Mouse (Mus musculus) cerebral cortex, adult 2 months (tissue): Measurements from ENCODE around the gene Pik3r3.

Experiments used
- WGBS: fragments of 180-500 bp; shearing (Covaris S2); methylation state at CpG from one replicate; pipeline ENCODE4 v1.1.7; 2018; 5-methylcytosine and 5-hydroxymethylcytosine counted together

Pik3r3 gene

GRCm38 (mm10) chr4:116221140-116221851, at the start of gene Pik3r3:
Gene Pik3r3 (plus strand): TSS chr4:116221618.
- under 1% methylated on average over 53 of the region's 53 CpGs for WGBS

- WGBS = 83% methylated on average over 6 of the region's 6 CpGs
These were observed 48.3 kb upstream of the Pik3r3 start, which contains the start of the genes 1700042G07Rik and Gm49337 for GRCm38 (mm10) chr4:116173072-116173471. Gene 1700042G07Rik (plus strand): TSS chr4:116173372. Gene Gm49337 (plus strand): TSS chr4:116173384.

- 72% methylated on average over 4 of the region's 4 CpGs for WGBS
These were observed 47.7 kb upstream of the Pik3r3 start for GRCm38 (mm10) chr4:116173752-116174151.

GRCm38 (mm10) chr4:116174466-116175116, 46.8 kb upstream of the Pik3r3 start:
- WGBS = 28% methylated on average over 6 of the region's 6 CpGs

GRCm38 (mm10) chr4:116175711-116176542, 45.5 kb upstream of the Pik3r3 start:
- WGBS = 36% methylated on average over 7 of the region's 7 CpGs

- WGBS = 13% methylated on average over 10 of the region's 10 CpGs
These were observed 44.9 kb upstream of the Pik3r3 start for GRCm38 (mm10) chr4:116176543-116176988.

- 40% methylated on average over 5 of the region's 5 CpGs for WGBS
These were observed 44.3 kb upstream of the Pik3r3 start for GRCm38 (mm10) chr4:116177140-116177539.

- WGBS = 58% methylated on average over 3 of the region's 3 CpGs
These were observed 39.3 kb upstream of the Pik3r3 start for GRCm38 (mm10) chr4:116182079-116182478.

- 3% methylated on average over 12 of the region's 12 CpGs for WGBS
These were observed 38.7 kb upstream of the Pik3r3 start for GRCm38 (mm10) chr4:116182745-116183144.

- WGBS = 93% methylated on average over 4 of the region's 4 CpGs
These were observed 36.3 kb upstream of the Pik3r3 start for GRCm38 (mm10) chr4:116185083-116185482.

GRCm38 (mm10) chr4:116192286-116192835, 29.1 kb upstream of the Pik3r3 start:
- WGBS = 61% methylated on average over 4 of the region's 4 CpGs

GRCm38 (mm10) chr4:116193583-116194383, 27.6 kb upstream of the Pik3r3 start:
- WGBS = 73% methylated on average over 9 of the region's 9 CpGs

GRCm38 (mm10) chr4:116198422-116198821, 23.0 kb upstream of the Pik3r3 start:
- WGBS = 83% methylated on average over 2 of the region's 2 CpGs

GRCm38 (mm10) chr4:116204422-116204821, 17.0 kb upstream of the Pik3r3 start:
- 84% methylated on average over 3 of the region's 3 CpGs for whole genome bisulfite sequencing

GRCm38 (mm10) chr4:116206531-116206930, 14.9 kb upstream of the Pik3r3 start:
- WGBS = 81% methylated on average over 4 of the region's 4 CpGs

GRCm38 (mm10) chr4:116208891-116209290, 12.5 kb upstream of the Pik3r3 start:
- 94% methylated on average over 1 of the region's 1 CpGs for WGBS

- 91% methylated on average over 2 of the region's 2 CpGs for WGBS
These were observed 5.4 kb upstream of the Pik3r3 start for GRCm38 (mm10) chr4:116215895-116216605.

- WGBS = 41% methylated on average over 2 of the region's 2 CpGs
These were observed 4.4 kb upstream of the Pik3r3 start for GRCm38 (mm10) chr4:116217046-116217445.

- 73% methylated on average over 1 of the region's 1 CpGs for WGBS
These were observed 3.8 kb upstream of the Pik3r3 start for GRCm38 (mm10) chr4:116217661-116218060.

- 74% methylated on average over 1 of the region's 1 CpGs for WGBS
These were observed 2.4 kb upstream of the Pik3r3 start for GRCm38 (mm10) chr4:116219056-116219455.
